Mouse (Mus musculus) embryonic facial prominence, embryonic 15.5 days (tissue): ENCODE measurements around the gene Hpgds. TPM values are rescaled to one million over a fixed set of nuclear protein-coding genes. Genes with fewer than 3 reads are reported as not detected.

ENCODE experiments used
- ATAC-seq: fragments of 200-750 bp; cut with Nextera tagmentation; 2 replicates; pipeline ENCODE4 v1.8.0; 2017; ENCODE audit warnings: low read depth, moderate TSS enrichment; ENCODE audit not compliant: insufficient number of reproducible peaks, low FRiP score, low TSS enrichment
- H3K27ac ChIP-seq: fragments of 300-500 bp; sonication (generic); replicated peaks from 2 replicates; pipeline ENCODE4 v1.5.1; 2015; ENCODE audit warnings: mild to moderate bottlenecking, inconsistent platforms
- H3K27me3 ChIP-seq: fragments of 300-500 bp; sonication (generic); 2 replicates; pipeline ENCODE4 v1.6.1; 2015; ENCODE audit warnings: inconsistent platforms
- H3K36me3 ChIP-seq: fragments of 300-500 bp; sonication (generic); 2 replicates; pipeline ENCODE4 v1.6.1; 2015; ENCODE audit warnings: mild to moderate bottlenecking, inconsistent platforms
- H3K4me1 ChIP-seq: fragments of 300-500 bp; sonication (generic); 2 replicates; pipeline ENCODE4 v1.6.1; 2015; ENCODE audit warnings: inconsistent platforms
- H3K4me2 ChIP-seq: fragments of 300-500 bp; sonication (generic); replicated peaks from 2 replicates; pipeline ENCODE4 v1.6.1; 2015; ENCODE audit warnings: mild to moderate bottlenecking, inconsistent platforms
- H3K4me3 ChIP-seq: fragments of 300-500 bp; sonication (generic); replicated peaks from 2 replicates; pipeline ENCODE4 v1.5.1; 2015; ENCODE audit warnings: mild to moderate bottlenecking, inconsistent platforms
- H3K9ac ChIP-seq: fragments of 300-500 bp; sonication (generic); 2 replicates; pipeline ENCODE4 v1.6.1; 2015; ENCODE audit warnings: inconsistent platforms
- H3K9me3 ChIP-seq: fragments of 300-500 bp; sonication (generic); replicated peaks from 2 replicates; pipeline ENCODE4 v1.6.1; 2016; ENCODE audit warnings: inconsistent platforms
- WGBS: fragments of 180-500 bp; shearing (Covaris S2); methylation state at CpG from one replicate; pipeline ENCODE4 v1.1.7; 2015; 5-methylcytosine and 5-hydroxymethylcytosine counted together
- polyA plus RNA-seq: library from polyadenylated mRNA; unstranded; fragments of >200 nt; fragmentation: Nextera tagmentation; extraction: Ambion mirVana; gene quantifications from 2 replicates; pipeline ENCODE4 v1.2.1, GENCODE M21; 2015

The Hpgds gene
- polyA plus RNA-seq, 1 experiment from 2014 or later: 13.3 TPM

- 62% methylated on average over 1 of the region's 1 CpGs for WGBS
- ATAC-seq: no peak
Measured at GRCm38 (mm10) chr6:65138243-65138642, 6.5 kb downstream of the Hpgds start.

DNA sequence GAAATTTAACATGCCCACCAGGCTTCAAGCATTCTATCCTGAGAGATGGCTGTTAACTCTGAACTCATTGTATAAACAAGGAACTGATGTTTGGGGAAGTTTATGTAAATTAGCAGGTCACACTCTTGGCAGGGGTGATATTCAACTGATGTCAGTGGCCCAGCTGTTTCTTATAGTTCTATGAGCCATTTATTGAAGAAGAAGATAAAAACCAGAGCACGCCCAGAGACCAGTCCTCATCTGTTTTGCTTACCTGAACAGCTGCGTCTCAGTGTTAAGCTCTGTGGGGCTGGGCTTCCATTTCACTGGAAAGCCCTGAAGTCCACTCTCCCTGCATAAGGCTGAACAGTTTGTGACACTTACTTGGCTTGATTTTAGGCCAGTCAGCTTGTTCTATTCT is 6.9 kb downstream of the Hpgds start:
- 43% methylated on average over 2 of the region's 2 CpGs for WGBS
- Histone ChIP-seq H3K36me3 (no peaks in the 10 kb centered on the region), H3K4me3 (no peak overlapping the region), H3K4me1 (no peaks in the 10 kb centered on the region), H3K4me2 (no peak overlapping the region), H3K27me3 (no peaks in the 10 kb centered on the region), H3K27ac (no peak overlapping the region), H3K9ac (no peak overlapping the region), H3K9me3 (no peaks in the 10 kb centered on the region)
- no peak for ATAC-seq

More at GRCm38 (mm10) chr6:65138243-65138642, 6.5 kb downstream of the Hpgds start:
- no peaks in the 10 kb centered on the region for H3K36me3 ChIP-seq
- no peaks in the 10 kb centered on the region for H3K4me1 ChIP-seq
- H3K27me3 ChIP-seq: no peaks in the 10 kb centered on the region
- H3K9ac ChIP-seq: no peak overlapping the region
- H3K27ac ChIP-seq: no peak overlapping the region
- H3K4me3 ChIP-seq: no peak overlapping the region
- no peaks in the 10 kb centered on the region for H3K9me3 ChIP-seq
- no peak overlapping the region for H3K4me2 ChIP-seq

DNA sequence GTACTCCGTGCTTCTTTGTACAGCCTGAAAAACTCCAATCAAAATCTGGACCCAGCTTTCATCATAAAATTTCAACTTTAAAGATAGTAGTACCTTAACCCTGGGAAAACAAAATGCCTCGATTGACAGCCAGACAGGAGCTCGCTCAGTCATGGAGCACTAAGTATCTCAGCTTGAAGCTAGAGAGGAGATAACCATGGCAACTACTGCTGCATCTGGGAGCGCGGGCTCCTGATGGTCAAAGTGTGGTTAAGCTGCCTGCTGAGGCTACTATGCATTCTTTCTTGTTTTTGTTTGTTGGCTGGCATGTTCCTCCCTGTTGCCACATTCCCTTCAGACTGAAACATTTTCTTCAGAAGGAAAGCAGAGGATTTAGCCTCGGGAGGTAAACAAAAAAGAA is 12.3 kb downstream of the Hpgds start:
- H3K4me2 ChIP-seq: no peak overlapping the region
- WGBS: 56% methylated on average over 6 of the region's 6 CpGs
- no peaks in the 10 kb centered on the region for H3K9me3 ChIP-seq
- ATAC-seq: no peak
- no peak overlapping the region for H3K4me3 ChIP-seq
- H3K36me3 ChIP-seq: no peaks in the 10 kb centered on the region
- H3K4me1 ChIP-seq: no peaks in the 10 kb centered on the region
- H3K27me3 ChIP-seq: no peaks in the 10 kb centered on the region
- H3K9ac ChIP-seq: no peak overlapping the region
- H3K27ac ChIP-seq: no peak overlapping the region

- no peak overlapping the region for H3K9ac ChIP-seq
- no peaks in the 10 kb centered on the region for H3K9me3 ChIP-seq
- no peak for ATAC-seq
- no peak overlapping the region for H3K27ac ChIP-seq
- H3K36me3 ChIP-seq: no peaks in the 10 kb centered on the region
- H3K4me3 ChIP-seq: no peak overlapping the region
- no peaks in the 10 kb centered on the region for H3K4me1 ChIP-seq
- H3K27me3 ChIP-seq: no peaks in the 10 kb centered on the region
- 10% methylated on average over 2 of the region's 2 CpGs for whole genome bisulfite sequencing
- no peak overlapping the region for H3K4me2 ChIP-seq
Measured at GRCm38 (mm10) chr6:65126074-65126726, 18.5 kb downstream of the Hpgds start.

DNA sequence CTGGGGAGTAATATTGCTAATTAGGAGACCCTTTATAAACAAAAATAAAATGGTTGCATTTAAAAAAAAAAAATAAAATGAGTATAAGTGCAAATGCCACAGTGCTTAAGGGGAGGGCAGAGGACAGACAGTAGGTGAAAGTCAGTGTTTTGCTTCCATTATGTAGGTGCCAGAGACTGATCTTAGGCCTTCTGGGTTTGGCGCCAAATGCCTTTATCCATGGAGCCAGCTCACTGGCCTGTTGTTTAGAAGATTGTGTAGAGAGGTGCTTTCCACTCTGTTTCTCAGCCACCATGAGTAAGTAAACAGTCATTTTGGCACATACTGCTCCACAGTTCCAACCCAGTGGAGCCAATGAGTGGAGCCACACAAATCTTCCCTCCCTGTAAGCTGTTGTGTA is 27.2 kb downstream of the Hpgds start:
- WGBS: 89% methylated on average over 1 of the region's 1 CpGs
- H3K9ac ChIP-seq: no peak overlapping the region
- H3K27ac ChIP-seq: no peak overlapping the region
- H3K4me3 ChIP-seq: no peak overlapping the region
- no peaks in the 10 kb centered on the region for H3K9me3 ChIP-seq
- H3K36me3 ChIP-seq: peaks cover 41% of the 10 kb centered on the region
- ATAC-seq: no peak
- no peaks in the 10 kb centered on the region for H3K4me1 ChIP-seq
- no peaks in the 10 kb centered on the region for H3K27me3 ChIP-seq
- H3K4me2 ChIP-seq: no peak overlapping the region

GRCm38 (mm10) chr6:65114902-65115301 is 29.8 kb downstream of the Hpgds start:
- Histone ChIP-seq H3K9me3 (no peaks in the 10 kb centered on the region), H3K4me3 (no peak overlapping the region), H3K4me2 (no peak overlapping the region), H3K27me3 (no peaks in the 10 kb centered on the region), H3K4me1 (no peaks in the 10 kb centered on the region), H3K9ac (no peak overlapping the region), H3K27ac (no peak overlapping the region), H3K36me3 (peaks cover 49% of the 10 kb centered on the region)
- 94% methylated on average over 2 of the region's 2 CpGs for WGBS
- ATAC-seq: no peak

DNA sequence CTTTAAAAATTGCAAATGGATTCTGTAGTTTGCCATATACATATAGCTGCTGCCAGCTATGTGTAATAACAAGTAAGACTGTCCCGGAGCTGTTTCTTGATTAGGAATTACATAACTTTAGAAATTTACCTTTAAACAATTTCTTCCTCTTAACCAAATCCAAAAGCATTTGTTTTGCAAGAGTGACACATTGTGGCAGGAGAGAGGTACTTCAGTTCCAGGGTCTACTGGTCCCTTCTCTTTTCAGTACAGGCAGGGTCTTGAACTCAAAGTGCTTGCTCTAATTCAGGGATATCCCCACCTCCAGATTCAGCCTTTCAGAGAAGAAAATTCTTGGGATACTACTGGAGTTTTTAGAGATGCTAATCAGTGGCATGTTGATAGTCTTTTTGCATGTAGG is 65.6 kb downstream of the Hpgds start:
- Histone ChIP-seq H3K9ac (no peak overlapping the region), H3K36me3 (peaks cover 24% of the 10 kb centered on the region), H3K27me3 (no peaks in the 10 kb centered on the region), H3K4me3 (no peak overlapping the region), H3K27ac (no peak overlapping the region), H3K4me2 (no peak overlapping the region), H3K4me1 (no peaks in the 10 kb centered on the region), H3K9me3 (no peaks in the 10 kb centered on the region)
- ATAC-seq: no peak
- WGBS: 74% methylated on average over 1 of the region's 1 CpGs

DNA sequence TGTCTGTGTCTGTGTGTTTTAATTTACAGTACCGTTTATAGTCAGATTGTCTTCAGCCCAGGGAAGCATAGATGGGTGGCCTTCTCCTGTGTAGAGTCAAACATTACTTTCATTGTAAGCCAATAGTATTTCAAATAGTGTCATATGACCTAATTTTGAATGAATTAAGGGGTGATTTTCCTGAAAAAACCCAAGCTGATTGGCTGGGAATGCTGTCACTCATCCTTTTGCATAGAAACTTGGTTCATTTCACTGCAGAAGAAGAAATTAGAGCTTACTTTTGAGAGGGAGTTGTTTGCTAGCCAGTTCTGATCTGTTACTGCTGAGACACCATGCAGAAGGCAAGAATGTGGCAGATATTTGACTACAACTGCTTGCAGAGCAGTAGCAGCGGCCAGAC is 69.5 kb downstream of the Hpgds start:
- peaks cover 46% of the 10 kb centered on the region for H3K36me3 ChIP-seq
- no peak overlapping the region for H3K4me2 ChIP-seq
- peak overlapping the region; percentile 63 for H3K27ac ChIP-seq
- no peaks in the 10 kb centered on the region for H3K27me3 ChIP-seq
- H3K4me3 ChIP-seq: peak overlapping the region; percentile 16
- no peaks in the 10 kb centered on the region for H3K4me1 ChIP-seq
- ATAC-seq: no peak
- 68% methylated on average over 2 of the region's 2 CpGs for WGBS
- no peak overlapping the region for H3K9ac ChIP-seq
- H3K9me3 ChIP-seq: no peaks in the 10 kb centered on the region

Other genes with a start within 250 kb of the Hpgds start
- gene Smarcad1, start 102.3 kb downstream of the Hpgds start, polyA plus RNA-seq: 56.9 and 58.9 TPM in 2 replicates
- gene C130060K24Rik, start 236.2 kb upstream of the Hpgds start, polyA plus RNA-seq: 0.16 TPM in 1 of 2 replicates, not detected in the other